Mouse (Mus musculus) hindbrain, embryonic 16.5 days (tissue): ENCODE data around the gene Spdye4c. TPM values are rescaled to one million over a fixed set of nuclear protein-coding genes. Genes with fewer than 3 reads are reported as not detected.

Source experiments
- ATAC-seq: fragments of 200-750 bp; cut with Nextera tagmentation; 2 replicates; pipeline ENCODE4 v1.8.0; 2017; ENCODE audit warnings: moderate TSS enrichment, moderate library complexity
- H3K27ac ChIP-seq: fragments of 300-500 bp; sonication (generic); 2 replicates; pipeline ENCODE4 v1.5.1; 2014; ENCODE audit warnings: low read depth, mild to moderate bottlenecking, control low read depth, low read length, moderate library complexity
- H3K27me3 ChIP-seq: fragments of 300-500 bp; sonication (generic); replicated peaks from 2 replicates; pipeline ENCODE4 v1.6.1; 2014; ENCODE audit warnings: low read length; ENCODE audit not compliant: control insufficient read depth, insufficient read depth
- H3K36me3 ChIP-seq: fragments of 300-500 bp; sonication (generic); 2 replicates; pipeline ENCODE4 v1.6.1; 2014; ENCODE audit warnings: mild to moderate bottlenecking, low read length, moderate library complexity, mixed read lengths; ENCODE audit not compliant: control insufficient read depth, insufficient read depth
- H3K4me1 ChIP-seq: fragments of 300-500 bp; sonication (generic); 2 replicates; pipeline ENCODE4 v1.6.1; 2014; ENCODE audit warnings: low read depth, low read length; ENCODE audit not compliant: control insufficient read depth, insufficient read depth
- H3K4me2 ChIP-seq: fragments of 300-500 bp; sonication (generic); 2 replicates; pipeline ENCODE4 v1.6.1; 2014; ENCODE audit warnings: mild to moderate bottlenecking, low read length, control low read depth, moderate library complexity
- H3K4me3 ChIP-seq: fragments of 300-500 bp; sonication (generic); 2 replicates; pipeline ENCODE4 v1.5.1; 2014; ENCODE audit warnings: mild to moderate bottlenecking, low read length, control low read depth, moderate library complexity
- H3K9ac ChIP-seq: fragments of 300-500 bp; sonication (generic); 2 replicates; pipeline ENCODE4 v1.6.1; 2014; ENCODE audit warnings: low read depth, mild to moderate bottlenecking, control low read depth, low read length, moderate library complexity
- H3K9me3 ChIP-seq: fragments of 300-500 bp; sonication (generic); 2 replicates; pipeline ENCODE4 v1.6.1; 2014; ENCODE audit warnings: mild to moderate bottlenecking, low read length, moderate library complexity; ENCODE audit not compliant: control insufficient read depth
- WGBS: fragments of 180-500 bp; shearing (Covaris S2); extraction: QIAGEN DNeasy Blood & Tissue Kit; methylation state at CpG from one replicate; pipeline ENCODE4 v1.1.7; 2014; 5-methylcytosine and 5-hydroxymethylcytosine counted together
- polyA plus RNA-seq: library from polyadenylated mRNA; unstranded; fragments of >200 nt; fragmentation: Nextera tagmentation; extraction: Ambion mirVana; gene quantifications from 2 replicates; pipeline ENCODE4 v1.2.1, GENCODE M21; 2015

Spdye4c gene
- polyA plus RNA-seq, 1 experiment from 2014 or later = not detected

GRCm38 (mm10) chr2:128572726-128573624, 18.0 kb upstream of the Spdye4c start:
- no peak overlapping the region for H3K9ac ChIP-seq
- no peaks in the 10 kb centered on the region for H3K9me3 ChIP-seq
- H3K27me3 ChIP-seq = no peaks in the 10 kb centered on the region
- H3K4me1 ChIP-seq = no peaks in the 10 kb centered on the region
- WGBS = 50% methylated on average over 16 of the region's 16 CpGs
- ATAC-seq = peak; percentile 82
- no peak overlapping the region for H3K27ac ChIP-seq
- H3K36me3 ChIP-seq = no peaks in the 10 kb centered on the region
- no peak overlapping the region for H3K4me2 ChIP-seq
- H3K4me3 ChIP-seq = no peak overlapping the region

- no peaks in the 10 kb centered on the region for H3K9me3 ChIP-seq
- no peak for ATAC-seq
Measured at GRCm38 (mm10) chr2:128582881-128583280, 8.1 kb upstream of the Spdye4c start.

GRCm38 (mm10) chr2:128592301-128592700, 1.3 kb downstream of the Spdye4c start:
- Histone ChIP-seq H3K27ac (no peak overlapping the region), H3K4me1 (no peaks in the 10 kb centered on the region), H3K9ac (no peak overlapping the region), H3K9me3 (no peaks in the 10 kb centered on the region), H3K4me2 (no peak overlapping the region), H3K4me3 (no peak overlapping the region), H3K36me3 (no peaks in the 10 kb centered on the region), H3K27me3 (no peaks in the 10 kb centered on the region)
- 88% methylated on average over 7 of the region's 7 CpGs for WGBS
- ATAC-seq = no peak

More at GRCm38 (mm10) chr2:128582881-128583280, 8.1 kb upstream of the Spdye4c start:
- Histone ChIP-seq H3K4me1 (no peaks in the 10 kb centered on the region), H3K4me2 (no peak overlapping the region), H3K36me3 (no peaks in the 10 kb centered on the region), H3K9ac (no peak overlapping the region), H3K27ac (no peak overlapping the region), H3K27me3 (no peaks in the 10 kb centered on the region), H3K4me3 (no peak overlapping the region)
- 69% methylated on average over 5 of the region's 5 CpGs for WGBS

- no peak overlapping the region for H3K4me3 ChIP-seq
- H3K4me1 ChIP-seq = no peaks in the 10 kb centered on the region
- H3K27me3 ChIP-seq = no peaks in the 10 kb centered on the region
- no peak overlapping the region for H3K27ac ChIP-seq
- no peak overlapping the region for H3K4me2 ChIP-seq
- 37% methylated on average over 2 of the region's 2 CpGs for WGBS
- no peaks in the 10 kb centered on the region for H3K36me3 ChIP-seq
- H3K9me3 ChIP-seq = peaks cover 8% of the 10 kb centered on the region
- no peak for ATAC-seq
- H3K9ac ChIP-seq = no peak overlapping the region
Measured at GRCm38 (mm10) chr2:128601534-128601933, 10.5 kb downstream of the Spdye4c start.

- H3K27ac ChIP-seq = no peak overlapping the region
- no peak overlapping the region for H3K9ac ChIP-seq
- no peaks in the 10 kb centered on the region for H3K27me3 ChIP-seq
- peaks cover 12% of the 10 kb centered on the region for H3K9me3 ChIP-seq
- no peaks in the 10 kb centered on the region for H3K4me1 ChIP-seq
- WGBS = 85% methylated on average over 5 of the region's 5 CpGs
- H3K4me2 ChIP-seq = no peak overlapping the region
- H3K4me3 ChIP-seq = no peak overlapping the region
- H3K36me3 ChIP-seq = peaks cover 19% of the 10 kb centered on the region
- ATAC-seq = no peak
Measured at GRCm38 (mm10) chr2:128609286-128609685, 18.3 kb downstream of the Spdye4c start.

GRCm38 (mm10) chr2:128611178-128611577, 20.2 kb downstream of the Spdye4c start:
- H3K27me3 ChIP-seq = no peaks in the 10 kb centered on the region
- no peak for ATAC-seq
- H3K4me3 ChIP-seq = no peak overlapping the region
- peaks cover 33% of the 10 kb centered on the region for H3K36me3 ChIP-seq
- peaks cover 6% of the 10 kb centered on the region for H3K9me3 ChIP-seq
- H3K27ac ChIP-seq = no peak overlapping the region
- H3K4me1 ChIP-seq = no peaks in the 10 kb centered on the region
- H3K9ac ChIP-seq = no peak overlapping the region
- H3K4me2 ChIP-seq = no peak overlapping the region
- 92% methylated on average over 8 of the region's 8 CpGs for WGBS

- no peaks in the 10 kb centered on the region for H3K27me3 ChIP-seq
- no peak overlapping the region for H3K4me2 ChIP-seq
- peaks cover 34% of the 10 kb centered on the region for H3K36me3 ChIP-seq
- WGBS = 89% methylated on average over 7 of the region's 7 CpGs
- no peaks in the 10 kb centered on the region for H3K4me1 ChIP-seq
- no peak for ATAC-seq
- H3K9ac ChIP-seq = no peak overlapping the region
- 0 out of 2 replicates have a peak, but pooled peaks cover 2% of the 10 kb centered on the region for H3K9me3 ChIP-seq
- no peak overlapping the region for H3K27ac ChIP-seq
- no peak overlapping the region for H3K4me3 ChIP-seq
Measured at GRCm38 (mm10) chr2:128612275-128612674, 21.3 kb downstream of the Spdye4c start.

- no peak overlapping the region for H3K4me2 ChIP-seq
- no peaks in the 10 kb centered on the region for H3K27me3 ChIP-seq
- H3K36me3 ChIP-seq = peaks cover 44% of the 10 kb centered on the region
- H3K9me3 ChIP-seq = no peaks in the 10 kb centered on the region
- H3K9ac ChIP-seq = no peak overlapping the region
- no peak overlapping the region for H3K27ac ChIP-seq
- WGBS = 88% methylated on average over 5 of the region's 5 CpGs
- no peak overlapping the region for H3K4me3 ChIP-seq
- no peak for ATAC-seq
- no peaks in the 10 kb centered on the region for H3K4me1 ChIP-seq
Measured at GRCm38 (mm10) chr2:128613365-128613764, 22.4 kb downstream of the Spdye4c start.

- no peak for ATAC-seq
- no peak overlapping the region for H3K27ac ChIP-seq
- H3K4me1 ChIP-seq = no peaks in the 10 kb centered on the region
- no peaks in the 10 kb centered on the region for H3K27me3 ChIP-seq
- H3K9ac ChIP-seq = no peak overlapping the region
- no peaks in the 10 kb centered on the region for H3K9me3 ChIP-seq
- no peak overlapping the region for H3K4me2 ChIP-seq
- WGBS = 93% methylated on average over 4 of the region's 4 CpGs
- no peak overlapping the region for H3K4me3 ChIP-seq
- peaks cover 56% of the 10 kb centered on the region for H3K36me3 ChIP-seq
Measured at GRCm38 (mm10) chr2:128615366-128615765, 24.4 kb downstream of the Spdye4c start.
